Mouse (Mus musculus) cerebellum, adult 11 months (tissue): Measurements from ENCODE around the gene Tbc1d10c.

Source experiments
- DNase-seq: peaks from one replicate; pipeline ENCODE4 v3.0.0; 2022

Tbc1d10c gene

GRCm38 (mm10) chr19:4214771-4215450, 23.8 kb upstream of the Tbc1d10c start:
- no peak for DNase-seq

DNA sequence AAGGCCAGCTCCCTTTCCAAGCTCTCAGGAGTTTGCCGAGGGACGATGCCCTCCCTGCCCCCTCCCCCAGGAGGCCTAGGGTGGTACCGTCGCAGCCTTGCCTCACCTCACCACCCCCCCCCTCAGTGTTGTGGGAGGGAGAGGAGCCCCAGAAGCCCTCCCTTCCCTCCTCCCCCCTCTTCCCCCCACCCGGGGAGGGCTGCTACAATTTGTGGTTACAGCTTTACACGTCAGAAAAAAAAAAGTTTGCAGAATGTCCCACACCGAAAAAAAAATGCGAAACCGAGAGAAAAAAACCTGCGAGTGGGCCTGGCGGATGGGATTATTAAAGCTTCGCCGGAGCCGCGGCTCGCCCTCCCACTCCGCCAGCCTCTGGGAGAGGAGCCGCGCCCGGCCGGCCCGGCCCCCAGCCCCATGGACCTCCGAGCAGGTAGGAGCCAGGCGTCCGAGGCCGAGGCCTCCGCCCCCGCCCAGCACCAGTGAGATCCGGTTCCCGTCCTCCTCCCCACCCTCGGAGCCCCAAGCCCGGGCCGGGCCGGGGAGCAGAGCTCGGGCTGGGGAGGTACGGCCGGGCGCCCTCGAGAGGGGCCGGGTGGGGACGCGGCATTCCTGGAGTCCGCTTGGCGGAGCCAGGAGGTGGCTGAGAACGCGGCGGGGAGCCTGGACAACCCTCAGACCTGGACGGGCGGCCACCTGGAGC, 23.1 kb upstream of the Tbc1d10c start, which contains the start of the genes Clcf1 and AC109138.7:
Gene Clcf1 (plus strand): TSS at position 168 of the 700 bp plus-strand sequence.
Gene AC109138.7 (plus strand): TSS at position 287 of the 700 bp plus-strand sequence.
- no peak for DNase-seq

- no peak for DNase-seq
Observed at GRCm38 (mm10) chr19:4213524-4213974, 22.5 kb upstream of the Tbc1d10c start.

GRCm38 (mm10) chr19:4211891-4212588, 21.0 kb upstream of the Tbc1d10c start:
- no peak for DNase-seq

DNA sequence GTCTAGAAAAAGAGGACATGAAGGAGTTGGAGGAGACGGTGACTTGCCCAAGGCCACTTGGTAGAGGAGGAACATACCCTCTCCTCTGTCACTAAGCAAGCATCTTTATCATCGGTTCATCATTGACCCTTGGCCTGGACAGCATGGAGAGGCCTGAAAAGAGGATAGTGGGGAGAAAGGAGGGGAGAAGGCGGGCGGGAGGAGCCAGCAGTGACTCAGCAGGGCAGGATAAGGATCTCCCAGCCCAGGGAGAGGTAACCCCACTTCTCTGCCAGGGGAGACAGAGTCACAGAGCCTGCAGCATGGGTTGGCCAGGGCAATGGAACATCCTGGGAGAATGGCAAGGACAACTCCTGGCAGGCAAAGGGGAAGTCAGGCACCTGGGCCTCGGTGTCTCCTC, 17.5 kb upstream of the Tbc1d10c start:
- no peak for DNase-seq

GRCm38 (mm10) chr19:4206971-4207370, 15.9 kb upstream of the Tbc1d10c start:
- DNase-seq, result peak; percentile 70

DNA sequence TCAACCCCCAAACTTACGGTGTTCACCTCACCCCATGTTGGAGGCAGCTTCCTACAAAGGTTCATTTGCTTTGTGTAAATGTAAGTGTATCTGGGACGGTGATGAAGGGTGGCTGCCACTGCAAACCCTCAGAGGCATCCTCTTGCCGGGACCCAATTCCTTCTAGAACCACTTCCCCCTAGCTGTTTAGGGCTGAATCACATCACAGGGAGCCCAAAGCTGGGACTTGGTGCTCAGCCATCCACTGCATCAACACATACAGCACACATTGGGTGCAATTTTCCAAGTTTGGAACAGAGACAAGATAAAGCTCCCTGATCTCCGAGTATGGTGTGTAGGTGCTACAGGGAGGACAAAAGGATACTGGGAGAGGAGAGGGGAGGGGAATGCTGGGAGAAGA, 13.8 kb upstream of the Tbc1d10c start:
- no peak for DNase-seq

DNA sequence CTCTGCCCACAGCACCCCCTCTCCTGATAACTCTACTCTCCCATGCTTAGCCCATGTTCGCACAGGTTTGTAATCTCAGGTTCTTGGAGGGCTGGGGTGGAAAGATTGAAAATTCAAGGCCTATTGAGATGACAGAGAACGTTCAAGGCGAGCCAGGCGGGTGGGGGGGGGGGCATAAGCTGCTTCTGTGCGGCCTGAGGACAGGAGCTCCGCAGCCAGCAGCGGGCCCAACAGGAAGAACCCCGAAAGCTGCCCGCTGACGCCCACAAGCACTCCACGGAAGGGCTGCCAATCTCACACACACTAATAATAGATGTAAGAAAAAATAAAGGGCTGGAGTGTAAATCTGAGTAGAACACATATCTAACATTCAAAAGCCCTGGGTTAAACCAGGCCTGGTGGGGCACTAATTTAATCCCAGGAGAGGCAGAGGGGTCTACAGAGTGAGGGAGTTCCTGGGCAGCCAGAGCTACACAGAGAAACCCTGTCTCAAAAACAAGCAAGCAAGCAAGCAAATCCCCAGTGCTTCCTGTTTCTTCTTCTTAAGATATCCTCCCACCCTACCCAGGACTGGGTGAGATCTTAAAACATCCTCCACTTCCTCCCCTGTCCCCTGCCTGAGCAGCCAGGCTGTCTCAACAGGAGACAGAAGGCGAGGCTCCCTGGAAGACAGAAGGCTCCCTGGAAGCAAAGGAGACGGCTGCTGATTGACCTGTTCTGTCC, 12.7 kb upstream of the Tbc1d10c start:
- DNase-seq, result no peak

GRCm38 (mm10) chr19:4203148-4203547, 12.1 kb upstream of the Tbc1d10c start:
- DNase-seq, result no peak

DNA sequence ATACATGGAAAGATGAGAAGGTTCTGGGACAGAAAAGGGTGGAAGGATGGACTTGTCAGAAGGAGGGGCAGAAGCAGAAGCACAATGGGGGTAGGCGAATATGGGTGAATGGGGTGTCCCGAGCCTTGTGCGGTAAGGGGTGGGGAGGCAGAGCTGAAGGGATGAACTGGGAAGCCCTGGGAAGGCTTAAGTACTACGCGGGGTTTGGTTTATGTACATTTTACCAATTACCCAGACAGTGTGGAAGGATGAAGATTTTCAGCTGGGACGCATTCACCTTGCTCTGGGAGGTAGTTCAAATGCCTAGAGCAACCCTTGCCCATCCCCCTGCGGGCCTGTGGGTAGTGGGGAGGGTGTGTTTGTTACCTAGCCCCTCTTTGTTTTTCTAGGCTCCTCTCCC, 11.1 kb upstream of the Tbc1d10c start:
- no peak for DNase-seq

DNA sequence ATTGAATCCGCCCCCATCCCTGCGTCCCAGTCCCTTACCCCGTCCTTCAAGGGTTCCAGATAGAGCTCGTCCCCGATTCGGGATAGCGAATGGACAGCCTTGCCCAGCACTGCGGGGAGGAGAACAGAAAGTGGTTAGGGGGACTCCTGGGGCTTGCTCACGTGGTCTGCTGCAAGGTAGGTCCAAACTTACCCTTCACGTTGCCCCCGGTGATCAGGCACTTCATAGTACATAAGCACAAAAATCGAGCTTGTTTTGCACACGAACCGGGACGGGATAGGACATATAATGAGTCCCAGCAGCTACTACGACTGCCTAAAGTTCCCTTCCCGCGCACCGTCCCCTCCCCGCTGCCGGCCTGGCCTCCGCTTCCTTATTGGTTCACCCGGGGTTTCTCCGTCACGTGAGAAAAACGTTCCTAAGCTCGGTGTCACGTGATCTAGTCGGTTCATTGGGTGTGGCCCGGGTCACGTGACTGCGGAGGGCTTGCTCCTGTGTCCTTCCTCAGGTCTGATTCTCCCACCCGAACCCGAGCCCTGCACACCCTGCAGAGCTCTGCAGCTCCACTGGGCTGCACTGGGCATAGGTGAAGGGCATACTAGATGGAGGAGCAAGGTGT, 10.3 kb upstream of the Tbc1d10c start, which contains the start of gene Rad9a:
Gene Rad9a (minus strand): TSS at position 372 of the 619 bp plus-strand sequence.
- peak; percentile 94 for DNase-seq

- DNase-seq, result no peak
Observed at GRCm38 (mm10) chr19:4197180-4197579, 6.1 kb upstream of the Tbc1d10c start.

DNA sequence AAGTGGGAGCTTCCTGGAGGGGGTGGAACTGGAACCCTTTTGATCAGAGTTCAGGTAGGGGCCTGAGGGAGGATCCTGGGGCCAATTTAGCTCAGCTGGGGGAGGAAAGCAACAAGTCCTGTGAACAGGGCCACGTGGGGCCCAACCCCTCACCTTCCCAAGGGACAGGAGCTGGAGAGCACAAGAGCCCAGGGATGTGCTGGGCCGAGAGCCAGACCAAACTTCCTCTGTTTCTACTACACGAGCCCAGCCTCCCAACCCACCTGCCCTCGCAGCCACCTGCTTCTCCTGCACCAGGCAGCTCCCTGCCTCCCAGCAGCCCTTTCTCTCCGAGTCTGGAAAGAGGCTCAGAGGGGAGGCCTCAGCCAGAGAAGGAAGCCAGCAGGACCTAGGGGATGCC, 5.5 kb upstream of the Tbc1d10c start:
- DNase-seq, result no peak

DNA sequence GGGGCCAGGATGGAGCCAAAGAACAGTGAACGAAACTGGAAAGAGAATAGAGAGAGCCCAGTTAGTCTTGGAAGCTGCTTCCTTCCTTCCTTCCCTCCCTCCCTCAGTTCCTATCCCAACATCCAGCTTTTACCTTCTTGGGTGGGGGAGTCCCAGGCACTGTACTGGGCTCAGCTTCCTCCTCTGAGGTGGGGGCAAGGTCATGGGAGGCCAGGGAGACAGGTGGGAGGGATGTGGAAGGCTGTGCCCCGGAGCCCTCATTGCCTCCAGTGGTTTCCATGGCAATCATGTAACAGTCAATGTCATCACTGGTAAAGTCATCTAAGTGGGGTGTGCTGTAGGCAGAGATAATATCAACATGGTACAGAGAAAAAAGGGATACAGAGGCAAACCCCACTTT, 5.0 kb upstream of the Tbc1d10c start:
- no peak for DNase-seq

DNA sequence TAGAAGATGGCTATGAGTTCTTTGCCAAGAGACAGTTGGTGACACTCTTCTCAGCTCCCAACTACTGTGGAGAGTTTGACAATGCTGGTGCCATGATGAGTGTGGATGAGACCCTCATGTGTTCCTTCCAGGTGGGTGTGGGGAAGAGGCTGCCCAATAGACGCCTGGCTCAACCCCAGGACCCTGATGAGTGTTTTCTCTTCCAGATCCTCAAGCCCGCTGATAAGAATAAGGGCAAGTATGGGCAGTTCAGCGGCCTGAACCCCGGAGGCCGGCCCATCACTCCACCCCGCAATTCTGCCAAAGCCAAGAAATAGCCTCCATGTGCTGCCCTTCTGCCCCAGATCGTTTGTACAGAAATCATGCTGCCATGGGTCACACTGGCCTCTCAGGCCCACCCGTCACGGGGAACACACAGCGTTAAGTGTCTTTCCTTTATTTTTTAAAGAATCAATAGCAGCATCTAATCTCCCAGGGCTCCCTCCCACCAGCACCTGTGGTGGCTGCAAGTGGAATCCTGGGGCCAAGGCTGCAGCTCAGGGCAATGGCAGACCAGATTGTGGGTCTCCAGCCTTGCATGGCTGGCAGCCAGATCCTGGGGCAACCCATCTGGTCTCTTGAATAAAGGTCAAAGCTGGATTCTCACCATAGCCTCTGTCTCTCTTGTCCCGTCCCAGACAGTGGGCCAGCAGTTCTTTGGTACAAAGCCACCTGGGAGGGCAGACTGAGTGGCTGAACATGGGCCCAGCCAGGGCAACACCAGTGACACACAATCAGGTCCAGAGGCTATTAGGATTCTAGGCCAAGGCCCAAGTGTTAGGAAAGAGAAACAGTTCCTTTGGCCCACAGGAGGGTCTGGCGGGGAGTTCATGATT, 3.9 kb upstream of the Tbc1d10c start:
- peak; percentile 81 for DNase-seq

DNA sequence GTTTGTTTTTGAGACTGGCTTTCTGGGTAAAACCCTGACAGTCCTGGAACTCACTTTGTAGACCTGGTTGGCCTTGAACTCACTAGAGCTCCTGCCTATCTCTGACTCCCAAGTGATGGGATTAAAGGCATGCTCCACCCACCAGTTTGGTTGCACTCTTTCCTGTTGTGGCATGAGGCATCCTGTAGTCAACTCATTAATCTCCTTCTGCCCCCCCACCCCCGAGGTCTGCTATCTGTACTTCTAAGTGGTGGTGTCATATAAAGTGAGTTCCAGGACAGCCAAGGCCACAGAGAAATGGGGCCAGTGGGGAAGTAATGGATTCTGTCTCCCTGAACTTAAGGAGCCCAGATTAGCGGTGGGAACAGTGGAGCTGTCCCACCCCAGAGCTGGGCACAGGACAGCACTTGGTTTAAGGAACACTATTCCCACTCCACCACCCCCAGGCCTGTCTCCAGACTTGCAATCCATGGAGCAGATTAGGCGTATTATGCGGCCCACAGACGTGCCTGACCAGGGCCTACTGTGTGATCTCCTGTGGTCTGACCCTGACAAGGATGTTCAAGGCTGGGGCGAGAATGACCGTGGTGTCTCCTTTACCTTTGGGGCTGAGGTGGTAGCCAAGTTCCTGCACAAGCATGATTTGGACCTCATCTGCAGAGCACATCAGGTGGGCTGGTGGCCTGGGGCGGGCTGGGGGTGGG, 3.1 kb upstream of the Tbc1d10c start:
- no peak for DNase-seq

GRCm38 (mm10) chr19:4193129-4193528, 2.0 kb upstream of the Tbc1d10c start:
- DNase-seq, result no peak

- DNase-seq, result no peak
Observed at GRCm38 (mm10) chr19:4192251-4192985, 1.3 kb upstream of the Tbc1d10c start.

DNA sequence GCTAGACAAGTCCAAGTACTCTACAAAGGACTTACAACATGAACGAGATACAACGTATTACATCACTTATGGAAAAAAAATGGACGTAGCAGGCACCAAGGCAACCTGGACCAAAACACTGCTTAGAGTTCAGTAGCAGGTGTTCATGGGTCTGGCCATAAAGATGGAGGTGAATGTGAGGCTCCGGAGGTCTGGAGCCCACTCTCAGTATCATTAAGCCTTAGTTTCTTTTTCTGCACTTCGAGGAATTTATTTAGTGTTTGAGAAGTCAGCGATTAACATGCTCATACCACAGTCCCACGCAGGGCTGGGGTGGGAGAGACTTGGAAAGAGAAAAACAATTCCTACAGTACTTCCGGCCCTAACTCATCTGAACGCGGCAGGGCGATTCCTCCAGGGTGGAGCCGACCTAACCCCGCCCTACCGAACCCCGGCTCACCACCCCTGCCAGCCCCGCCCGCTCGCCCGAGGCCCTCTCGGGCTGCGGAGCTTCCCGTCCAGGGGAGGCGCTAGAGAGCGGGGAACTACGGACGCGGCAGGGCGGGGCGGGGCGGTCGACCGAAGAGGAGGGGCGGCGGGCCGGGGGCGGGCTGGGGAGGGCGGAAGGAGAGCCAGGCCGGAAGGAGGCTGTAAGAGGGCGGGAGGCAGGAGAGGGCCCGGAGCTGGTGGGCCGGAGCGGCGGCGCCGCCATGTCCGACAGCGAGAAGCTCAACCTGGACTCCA, 605 bp upstream of the Tbc1d10c start, which contains the start of gene Ppp1ca:
Gene Ppp1ca (plus strand): TSS at position 538 of the 723 bp plus-strand sequence.
- DNase-seq, result peak; percentile 93
